Mouse (Mus musculus) stomach, embryonic 14.5 days (tissue): ENCODE measurements around the gene Gadd45b. TPM values are rescaled to one million over a fixed set of nuclear protein-coding genes. Genes with fewer than 3 reads are reported as not detected.
A peak's percentile ranks its signal among the peaks of the same experiment; 100 is the strongest.

Experiments used
- ATAC-seq: fragments of 200-750 bp; cut with Nextera tagmentation; 2 replicates; pipeline ENCODE4 v1.8.0; 2017; ENCODE audit warnings: low read depth, moderate TSS enrichment; ENCODE audit not compliant: insufficient number of reproducible peaks, insufficient read depth, low FRiP score
- H3K27ac ChIP-seq: fragments of 300-500 bp; sonication (generic); 2 replicates; pipeline ENCODE4 v1.5.1; 2014; ENCODE audit warnings: mild to moderate bottlenecking, low read length, moderate library complexity, mixed read lengths
- H3K27me3 ChIP-seq: fragments of 300-500 bp; sonication (generic); 2 replicates; pipeline ENCODE4 v1.6.1; 2014; ENCODE audit warnings: low read length, control low read depth, mixed read lengths; ENCODE audit not compliant: control insufficient read depth, insufficient read depth
- H3K36me3 ChIP-seq: fragments of 300-500 bp; sonication (generic); 2 replicates; pipeline ENCODE4 v1.6.1; 2014; ENCODE audit warnings: mild to moderate bottlenecking, control low read depth, low read length, moderate library complexity, mixed read lengths; ENCODE audit not compliant: control insufficient read depth, insufficient read depth
- H3K4me1 ChIP-seq: fragments of 300-500 bp; sonication (generic); 2 replicates; pipeline ENCODE4 v1.6.1; 2014; ENCODE audit warnings: low read length, control low read depth, mixed read lengths; ENCODE audit not compliant: control insufficient read depth, insufficient read depth
- H3K4me2 ChIP-seq: fragments of 300-500 bp; sonication (generic); replicated peaks from 2 replicates; pipeline ENCODE4 v1.6.1; 2014; ENCODE audit warnings: low read depth, low read length, control low read depth
- H3K4me3 ChIP-seq: fragments of 300-500 bp; sonication (generic); 2 replicates; pipeline ENCODE4 v1.5.1; 2014; ENCODE audit warnings: low read depth, low read length, control low read depth
- H3K9ac ChIP-seq: fragments of 300-500 bp; sonication (generic); replicated peaks from 2 replicates; pipeline ENCODE4 v1.6.1; 2014; ENCODE audit warnings: low read depth, mild to moderate bottlenecking, control low read depth, low read length, moderate library complexity, mixed read lengths
- H3K9me3 ChIP-seq: fragments of 300-500 bp; sonication (generic); 2 replicates; pipeline ENCODE4 v1.6.1; 2016; ENCODE audit warnings: low read depth, low read length, control low read depth; ENCODE audit not compliant: control insufficient read depth
- WGBS: fragments of 180-500 bp; shearing (Covaris S2); extraction: QIAGEN DNeasy Blood & Tissue Kit; methylation state at CpG from one replicate; pipeline ENCODE4 v1.1.7; 2014; 5-methylcytosine and 5-hydroxymethylcytosine counted together
- polyA plus RNA-seq: library from polyadenylated mRNA; unstranded; fragments of >200 nt; fragmentation: Nextera tagmentation; extraction: Ambion mirVana; gene quantifications from 2 replicates; pipeline ENCODE4 v1.2.1, GENCODE M21; 2014

Gadd45b gene
- polyA plus RNA-seq, 1 experiment from 2014 or later: 16.1 TPM

DNA sequence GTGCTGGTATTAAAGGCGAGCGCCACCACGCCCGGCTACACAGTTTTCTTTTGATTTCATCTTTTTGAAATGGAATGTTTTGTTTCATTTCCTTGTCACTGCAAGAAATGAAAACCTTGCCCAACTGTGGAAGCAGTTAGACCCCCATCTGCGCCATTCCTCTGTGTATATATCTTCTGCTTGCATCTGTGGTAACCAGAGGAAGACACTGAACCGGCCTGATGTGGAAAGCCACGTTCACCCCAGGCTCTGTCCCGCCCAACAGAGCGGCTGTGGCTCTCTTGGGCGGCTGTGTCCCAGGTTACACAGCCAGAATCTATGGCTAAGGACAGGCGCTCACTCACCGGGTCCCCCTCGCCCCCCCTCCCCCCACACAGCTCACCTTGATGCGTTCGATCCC, 22.6 kb downstream of the Gadd45b start:
- WGBS: 76% methylated on average over 15 of the region's 15 CpGs
- ATAC-seq: no peak
- no peak overlapping the region for H3K27ac ChIP-seq

DNA sequence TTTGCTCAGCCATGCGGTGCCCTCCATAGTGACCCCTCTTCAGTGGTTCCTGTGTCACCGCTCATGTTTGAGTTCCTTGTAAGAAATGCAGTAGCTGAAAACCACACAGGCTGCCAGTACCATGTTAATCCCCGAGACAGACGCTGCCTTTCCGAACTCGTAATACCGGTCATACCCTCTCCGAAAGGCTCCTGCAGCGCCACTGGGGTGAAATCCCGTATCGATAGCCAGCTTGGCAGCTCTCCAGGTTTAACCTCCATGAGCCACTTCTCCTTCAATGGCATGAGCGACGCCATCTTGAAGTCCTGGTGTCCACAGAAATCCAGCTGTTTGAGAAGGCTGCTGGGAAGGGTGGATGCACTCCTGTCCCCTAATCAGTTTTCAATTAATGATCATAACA, 24.5 kb downstream of the Gadd45b start:
- ATAC-seq: no peak
- Histone ChIP-seq H3K9me3 (no peaks in the 10 kb centered on the region), H3K4me2 (no peak overlapping the region), H3K27me3 (no peaks in the 10 kb centered on the region), H3K4me1 (peaks cover 12% of the 10 kb centered on the region; the same call in 1 of the 2 replicates), H3K36me3 (no peaks in the 10 kb centered on the region), H3K27ac (peak overlapping the region; percentile 23; the same call in 1 of the 2 replicates), H3K4me3 (no peak overlapping the region), H3K9ac (no peak overlapping the region)
- 62% methylated on average over 13 of the region's 13 CpGs for WGBS

More for the DNA sequence above, 22.6 kb downstream of the Gadd45b start:
- no peak overlapping the region for H3K4me2 ChIP-seq
- no peaks in the 10 kb centered on the region for H3K27me3 ChIP-seq
- H3K4me3 ChIP-seq: no peak overlapping the region
- H3K4me1 ChIP-seq: peaks cover 21% of the 10 kb centered on the region
- H3K9ac ChIP-seq: no peak overlapping the region
- H3K9me3 ChIP-seq: no peaks in the 10 kb centered on the region
- H3K36me3 ChIP-seq: no peaks in the 10 kb centered on the region

DNA sequence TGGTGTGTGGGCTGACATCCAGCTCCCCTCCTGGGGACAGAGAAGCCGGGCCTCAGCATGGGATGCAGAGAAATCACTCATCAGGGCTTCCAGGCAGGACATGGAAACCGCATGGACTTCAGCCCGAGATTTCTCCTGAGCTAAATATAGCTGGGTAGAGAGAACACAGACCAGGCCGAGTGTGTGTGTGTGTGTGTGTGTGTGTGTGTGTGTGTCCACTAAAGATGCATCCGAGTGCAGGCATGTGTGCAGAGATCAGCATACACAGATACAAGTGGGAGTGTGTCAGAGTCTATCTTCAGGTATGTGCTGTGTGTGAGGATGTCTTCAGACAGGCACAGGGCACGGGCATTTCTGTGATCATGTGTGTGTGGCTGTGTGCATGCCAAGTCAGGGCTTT, 25.0 kb downstream of the Gadd45b start:
- Histone ChIP-seq H3K27me3 (no peaks in the 10 kb centered on the region), H3K9ac (no peak overlapping the region), H3K9me3 (no peaks in the 10 kb centered on the region), H3K36me3 (no peaks in the 10 kb centered on the region), H3K27ac (peak overlapping the region; percentile 34; the same call in 1 of the 2 replicates), H3K4me1 (peaks cover 12% of the 10 kb centered on the region; the same call in 1 of the 2 replicates), H3K4me3 (no peak overlapping the region), H3K4me2 (no peak overlapping the region)
- 51% methylated on average over 6 of the region's 6 CpGs for WGBS
- ATAC-seq: no peak; the same call in 1 of the 2 replicates

DNA sequence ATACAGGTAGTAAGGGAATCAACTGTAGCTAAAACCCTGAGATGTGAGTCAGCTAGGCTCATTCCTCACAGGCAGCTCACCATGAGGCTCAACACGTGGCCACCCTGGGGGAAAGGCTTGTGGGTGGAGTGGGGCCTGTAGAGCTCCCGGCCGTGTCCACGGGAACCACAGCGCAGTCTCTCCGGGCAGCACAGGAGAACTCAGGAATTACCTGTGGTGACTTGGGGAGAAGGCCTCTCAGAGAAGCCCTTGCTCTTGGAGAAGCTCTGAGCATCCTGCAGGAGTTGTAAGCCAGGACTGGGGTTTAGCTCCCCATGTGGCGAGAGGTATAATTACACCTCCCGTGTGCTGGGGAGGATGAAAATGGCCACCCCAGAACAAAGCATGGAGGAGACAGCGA, 25.7 kb downstream of the Gadd45b start:
- WGBS: 19% methylated on average over 9 of the region's 9 CpGs
- H3K27me3 ChIP-seq: no peaks in the 10 kb centered on the region
- peak overlapping the region; percentile 34; the same call in 1 of the 2 replicates for H3K27ac ChIP-seq
- no peak overlapping the region for H3K4me2 ChIP-seq
- H3K4me1 ChIP-seq: peaks cover 17% of the 10 kb centered on the region
- H3K4me3 ChIP-seq: no peak overlapping the region
- ATAC-seq: 0 out of 2 replicates have a peak, but pooled peaks have one; percentile 16
- H3K9ac ChIP-seq: no peak overlapping the region
- no peaks in the 10 kb centered on the region for H3K36me3 ChIP-seq
- no peaks in the 10 kb centered on the region for H3K9me3 ChIP-seq

DNA sequence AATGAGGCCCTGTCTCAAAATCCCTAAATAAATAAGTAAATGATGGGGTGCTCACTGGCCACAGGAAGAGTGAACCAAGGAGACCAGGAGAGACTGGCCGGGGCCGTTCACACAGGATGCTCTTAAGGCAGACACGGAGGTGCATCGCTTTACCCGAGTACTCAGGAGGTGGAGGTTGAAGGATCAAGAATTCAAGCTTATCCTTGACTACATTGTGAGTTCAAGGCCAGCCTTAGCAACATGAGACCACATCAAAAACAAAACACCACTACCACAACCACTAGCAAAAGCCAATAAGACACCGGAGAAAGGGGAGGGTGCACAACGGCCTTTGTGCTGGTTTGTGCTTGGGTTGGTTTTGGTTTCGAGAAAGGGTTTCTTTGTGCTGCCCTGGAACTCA, 26.5 kb downstream of the Gadd45b start:
- H3K9ac ChIP-seq: no peak overlapping the region
- 93% methylated on average over 8 of the region's 8 CpGs for WGBS
- H3K27ac ChIP-seq: no peak overlapping the region
- no peaks in the 10 kb centered on the region for H3K36me3 ChIP-seq
- ATAC-seq: no peak
- H3K27me3 ChIP-seq: no peaks in the 10 kb centered on the region
- peaks cover 25% of the 10 kb centered on the region for H3K4me1 ChIP-seq
- no peak overlapping the region for H3K4me2 ChIP-seq
- H3K9me3 ChIP-seq: no peaks in the 10 kb centered on the region
- H3K4me3 ChIP-seq: no peak overlapping the region

DNA sequence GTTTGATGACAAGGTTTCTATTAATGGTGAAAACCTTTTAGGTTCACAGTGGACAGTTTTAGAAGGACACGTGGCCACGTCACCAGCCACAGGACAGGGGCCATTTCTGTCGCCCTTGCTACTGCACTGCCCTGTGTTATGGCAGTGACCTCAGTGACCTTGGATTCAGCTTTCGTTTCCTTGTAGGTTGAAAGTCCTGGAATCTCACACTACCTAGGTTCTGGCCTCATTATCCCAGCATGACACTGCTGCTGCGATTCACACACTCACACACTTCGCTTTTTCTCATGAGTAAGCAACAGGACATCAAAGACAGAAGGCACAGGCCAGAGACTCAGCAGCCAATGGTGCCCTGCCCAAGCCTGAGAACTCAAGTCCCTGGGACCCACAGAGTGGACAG, 27.0 kb downstream of the Gadd45b start:
- Histone ChIP-seq H3K27me3 (no peaks in the 10 kb centered on the region), H3K4me1 (peaks cover 29% of the 10 kb centered on the region), H3K4me3 (no peak overlapping the region), H3K9ac (no peak overlapping the region), H3K36me3 (no peaks in the 10 kb centered on the region), H3K9me3 (no peaks in the 10 kb centered on the region), H3K4me2 (no peak overlapping the region), H3K27ac (no peak overlapping the region)
- 79% methylated on average over 6 of the region's 6 CpGs for WGBS
- ATAC-seq: no peak

DNA sequence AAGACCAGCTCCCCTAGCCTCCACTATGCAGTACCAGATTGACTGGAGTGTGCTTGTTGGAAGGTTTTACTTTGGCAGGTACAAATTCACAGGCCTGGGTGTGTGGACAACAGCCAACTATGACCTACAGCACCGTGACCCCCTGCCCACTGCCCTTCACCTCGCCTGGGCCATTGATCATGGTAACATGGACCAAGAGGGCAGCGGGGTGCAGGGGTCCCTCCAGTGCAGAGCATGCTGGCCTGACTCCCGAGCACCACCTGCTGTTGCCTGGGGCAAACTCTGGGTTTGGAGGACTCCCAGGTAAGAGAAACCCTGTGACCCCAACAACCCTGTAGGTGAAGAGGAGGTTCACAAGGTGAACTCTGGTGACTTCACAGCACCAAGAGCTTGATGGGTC, 27.9 kb downstream of the Gadd45b start:
- H3K36me3 ChIP-seq: no peaks in the 10 kb centered on the region
- no peak overlapping the region for H3K27ac ChIP-seq
- no peak for ATAC-seq
- peaks cover 37% of the 10 kb centered on the region for H3K4me1 ChIP-seq
- H3K4me3 ChIP-seq: no peak overlapping the region
- H3K9me3 ChIP-seq: no peaks in the 10 kb centered on the region
- H3K27me3 ChIP-seq: no peaks in the 10 kb centered on the region
- H3K4me2 ChIP-seq: no peak overlapping the region
- WGBS: 79% methylated on average over 4 of the region's 4 CpGs
- H3K9ac ChIP-seq: no peak overlapping the region

DNA sequence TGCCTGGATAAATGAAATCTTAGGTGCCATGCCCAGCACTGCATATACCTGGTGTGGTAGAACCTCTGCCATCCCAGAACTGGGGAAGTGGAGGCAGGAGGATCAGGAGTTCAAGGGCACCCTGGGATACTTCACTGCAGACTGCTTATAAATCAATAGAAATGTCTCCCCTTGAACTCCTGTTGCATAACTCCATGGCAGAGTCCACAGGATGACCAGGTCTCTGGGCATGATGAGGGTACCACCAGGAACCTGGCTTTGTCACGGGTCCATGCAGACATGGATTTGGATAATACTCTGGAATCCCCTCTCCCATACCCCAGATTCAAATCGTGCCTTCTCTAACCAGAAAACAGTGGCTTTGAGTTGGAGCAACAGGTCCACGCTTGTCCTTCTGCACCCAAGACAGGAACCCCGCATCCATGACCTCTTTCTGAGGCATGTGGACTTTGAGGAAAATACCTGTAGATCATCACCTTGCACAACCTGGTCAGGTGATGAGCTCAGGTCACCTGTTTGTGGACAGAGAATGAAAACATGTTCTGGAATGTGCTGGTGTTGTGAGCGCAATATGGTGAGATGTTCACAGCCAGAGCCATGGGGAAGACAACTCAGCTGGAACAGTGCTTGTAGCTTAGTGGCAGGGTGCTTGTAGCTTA, 29.2 kb downstream of the Gadd45b start:
- 90% methylated on average over 5 of the region's 5 CpGs for WGBS
- Histone ChIP-seq H3K27me3 (no peaks in the 10 kb centered on the region), H3K4me2 (no peak overlapping the region), H3K9ac (no peak overlapping the region), H3K4me3 (no peak overlapping the region), H3K4me1 (peaks cover 49% of the 10 kb centered on the region), H3K27ac (no peak overlapping the region), H3K36me3 (no peaks in the 10 kb centered on the region), H3K9me3 (no peaks in the 10 kb centered on the region)
- ATAC-seq: no peak
